ENCODE assay signal across 19 mouse cellular contexts in the genomic region with DNA sequence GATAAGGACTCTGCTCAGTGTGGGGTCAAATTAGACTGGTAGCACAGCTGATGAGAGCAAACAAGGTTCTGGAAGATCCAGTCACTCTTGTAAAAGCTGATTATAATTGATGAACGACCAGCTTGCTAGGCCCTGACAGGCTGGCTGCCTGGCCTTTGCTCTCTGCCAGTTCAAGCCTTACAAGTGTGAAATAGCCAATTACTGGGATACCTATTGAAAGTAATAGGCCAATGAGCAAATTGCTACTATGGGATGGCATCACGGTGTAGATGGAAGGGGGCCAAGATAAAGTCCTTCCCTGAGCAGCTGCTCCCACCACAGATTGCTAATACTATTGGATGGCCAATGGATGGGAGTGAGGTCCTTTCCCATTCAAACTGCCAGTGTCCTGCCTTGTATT.
DNase-seq lines count a peak whose midpoint lies in the region; ATAC-seq and TF ChIP-seq lines count a peak whose summit lies in the region.
"Had no signal": no experiment of that assay in that cellular context is flagged by ENCODE, and none has a peak within 500 bp of the region (broad histone marks: within the 10 kb centered on the region; RNA-seq: fewer than 3 reads in every experiment).

No protein-coding gene starts in this region.

- intact Hi-C loops in left cerebral cortex, postnatal 4 days (cut with DNase I): loop anchor here (5.0 kb wide), 1 partner anchor 692 kb away; no protein-coding TSS in a partner anchor
- intact Hi-C loops in left cerebral cortex, postnatal 25 days (cut with DNase I): loop anchor here (10.0 kb wide), 1 partner anchor 690 kb away; no protein-coding TSS in a partner anchor

- no peak overlapping the region for H3K4me2 ChIP-seq in forebrain, embryonic 13.5 days
- no peak overlapping the region for H3K4me2 ChIP-seq in hindbrain, postnatal 0 days (ENCODE audit: low read depth, low read length)
- H3K4me2 ChIP-seq: embryonic facial prominence, embryonic 12.5 days; limb, embryonic 12.5 days had no signal

- H3K4me1 ChIP-seq in forebrain, embryonic 13.5 days: peaks cover 25% of the 10 kb centered on the region
- H3K4me1 ChIP-seq in hindbrain, postnatal 0 days (ENCODE audit: insufficient read depth, low read length): no peaks in the 10 kb centered on the region
- H3K4me1 ChIP-seq: embryonic facial prominence, embryonic 12.5 days had no signal

- peaks cover 4% of the 10 kb centered on the region; the same call in 1 of the 2 replicates for H3K9me3 ChIP-seq in forebrain, embryonic 13.5 days (replicated peaks)
- H3K9me3 ChIP-seq in hindbrain, postnatal 0 days (ENCODE audit: low read length): no peaks in the 10 kb centered on the region

- no peak overlapping the region for H3K4me3 ChIP-seq in forebrain, embryonic 13.5 days
- H3K4me3 ChIP-seq in hindbrain, postnatal 0 days (ENCODE audit: low read length): no peak overlapping the region
- H3K4me3 ChIP-seq: embryonic facial prominence, embryonic 12.5 days; limb, embryonic 12.5 days had no signal

- peaks cover 3% of the 10 kb centered on the region; the same call in 1 of the 2 replicates for H3K27me3 ChIP-seq in forebrain, embryonic 13.5 days
- no peaks in the 10 kb centered on the region for H3K27me3 ChIP-seq in hindbrain, postnatal 0 days (ENCODE audit: insufficient read depth, low read length)
- H3K27me3 ChIP-seq: CH12.LX; embryonic facial prominence, embryonic 12.5 days had no signal

- no peaks in the 10 kb centered on the region for H3K36me3 ChIP-seq in forebrain, embryonic 13.5 days (ENCODE audit: poor library complexity, severe bottlenecking)
- no peaks in the 10 kb centered on the region for H3K36me3 ChIP-seq in hindbrain, postnatal 0 days (ENCODE audit: insufficient read depth, low read length)
- H3K36me3 ChIP-seq: embryonic facial prominence, embryonic 12.5 days; limb, embryonic 12.5 days had no signal

- DNase-seq in embryo, embryonic 10 days (ENCODE audit: low spot score): peak; percentile 21
- no peak for DNase-seq in embryo, embryonic 9.5 days (ENCODE audit: extremely low spot score)
- DNase-seq in left cerebral cortex, postnatal 4 days: peak; percentile 11
- DNase-seq in left cerebral cortex, postnatal 25 days (ENCODE audit: low spot score in 2 of 2): no peak
- peak; percentile 43 for DNase-seq in hindbrain, postnatal 0 days (ENCODE audit: low spot score)
- DNase-seq in spleen, postnatal 4 days (ENCODE audit: low spot score in 2 of 2): no peak
- DNase-seq: adrenal gland, adult 2 months; gastrocnemius, postnatal 36 days; heart, postnatal 10 days; right cerebral cortex, postnatal 25 days; thymus, postnatal 36 days had no signal

- no peak overlapping the region for H3K27ac ChIP-seq in forebrain, embryonic 13.5 days
- no peak overlapping the region for H3K27ac ChIP-seq in hindbrain, postnatal 0 days
- H3K27ac ChIP-seq: embryonic facial prominence, embryonic 12.5 days; kidney, postnatal 0 days; limb, embryonic 12.5 days; liver, embryonic 14.5 days had no signal

- ATAC-seq in forebrain, embryonic 13.5 days: peak; percentile 63; the same call in 1 of the 2 replicates
- ATAC-seq in hindbrain, postnatal 0 days: no peak
- ATAC-seq: inflammation-experienced regulatory T-cells, adult 6 months; lung, postnatal 0 days had no signal

- H3K9ac ChIP-seq in forebrain, embryonic 13.5 days: no peak overlapping the region
- no peak overlapping the region for H3K9ac ChIP-seq in hindbrain, postnatal 0 days (replicated peaks; ENCODE audit: low read length)
- H3K9ac ChIP-seq: embryonic facial prominence, embryonic 12.5 days; limb, embryonic 12.5 days; liver, embryonic 14.5 days had no signal

- 4% methylated on average over 2 of the region's 2 CpGs for WGBS in forebrain, embryonic 13.5 days
- WGBS in hindbrain, postnatal 0 days: 13% methylated on average over 2 of the region's 2 CpGs

- TF ChIP-seq CTCF in hindbrain, postnatal 0 days (IDR thresholded peaks at IDR 0.05; ENCODE audit: low read depth): no peak

Comparison
In these comparisons a context has a peak if more than half of its experiments do, and no peak if none do; other contexts are left out.
1. DNase-seq: peak in embryo, embryonic 10 days (single experiment), left cerebral cortex, postnatal 4 days (single experiment) and hindbrain, postnatal 0 days (single experiment); none in embryo, embryonic 9.5 days (single experiment), left cerebral cortex, postnatal 25 days (0 of 2) and spleen, postnatal 4 days (0 of 2).